Mouse (Mus musculus) adipocyte (in vitro differentiated cells): ENCODE measurements around the gene Olfr589.
"Not testable (repeated sequence)": the region's sequence is repeated elsewhere in the genome, so short reads cannot be mapped to it uniquely, and the experiment has no call there.

Experiments
- DNase-seq: peaks from one replicate; pipeline ENCODE4 v3.0.0-alpha.2; 2016; ENCODE audit warnings: low spot score

The Olfr589 gene

GRCm38 (mm10) chr7:103156256-103156655 is at the start of gene Olfr589:
Gene Olfr589 (minus strand): TSS chr7:103156356.
- no peak for DNase-seq

- DNase-seq, result not testable (repeated sequence)
Measured at GRCm38 (mm10) chr7:103184503-103184902, 28.3 kb upstream of the Olfr589 start, which contains the start of gene Olfr592. Gene Olfr592 (plus strand): TSS chr7:103184803.

- no peak for DNase-seq
Measured at GRCm38 (mm10) chr7:103178240-103178639, 22.1 kb upstream of the Olfr589 start, which contains the start of gene Olfr591. Gene Olfr591 (minus strand): TSS chr7:103178340.

GRCm38 (mm10) chr7:103169697-103170096 is 13.5 kb upstream of the Olfr589 start:
- no peak for DNase-seq

GRCm38 (mm10) chr7:103140579-103140978 is 15.6 kb downstream of the Olfr589 start, which contains the start of gene Olfr588-ps1:
Gene Olfr588-ps1 (plus strand): TSS chr7:103140879.
- DNase-seq, result no peak

GRCm38 (mm10) chr7:103125538-103125937 is 30.6 kb downstream of the Olfr589 start, which contains the start of gene Olfr586:
Gene Olfr586 (minus strand): TSS chr7:103125638.
- no peak for DNase-seq

GRCm38 (mm10) chr7:103119406-103119805 is 36.8 kb downstream of the Olfr589 start:
- no peak for DNase-seq
